Mouse (Mus musculus) olfactory bulb, adult 2 months (tissue): ENCODE results near the gene Rflna.

Experiments
- CTCF ChIP-seq: fragments of 200-500 bp; IDR thresholded peaks from 2 replicates; pipeline ENCODE4 v1.5.1; 2012; ENCODE audit warnings: low read depth, mild to moderate bottlenecking, low read length, moderate library complexity; ENCODE audit not compliant: insufficient read depth
- POLR2A ChIP-seq: fragments of 200-500 bp; IDR thresholded peaks from 2 replicates; pipeline ENCODE4 v1.6.1; 2012; ENCODE audit warnings: mild to moderate bottlenecking, low read depth, low read length, moderate library complexity; ENCODE audit not compliant: insufficient read depth

GRCm38 (mm10) chr5:125056331-125056695, 53.3 kb downstream of the Rflna start:
- no peak for TF ChIP-seq CTCF
- no peak for TF ChIP-seq POLR2A
